Mouse (Mus musculus): Measurements from ENCODE around the gene Ccdc180.

- TF ChIP-seq POLR2A (IDR thresholded peaks at IDR 0.05; ENCODE audit: control insufficient read depth, low read depth, low read length) (no peak), CTCF (IDR thresholded peaks at IDR 0.05; ENCODE audit: control insufficient read depth, insufficient read depth, insufficient replicate concordance, low read depth, low read length) (no peak)
These were observed 7.6 kb upstream of the Ccdc180 start for GRCm38 (mm10) chr4:45882521-45882920.
